Mouse (Mus musculus) heart, embryonic 12.5 days (tissue): ENCODE data around the gene Proser2. TPM values are rescaled to one million over a fixed set of nuclear protein-coding genes. Genes with fewer than 3 reads are reported as not detected.

Experiments
- ATAC-seq: fragments of 200-750 bp; cut with Nextera tagmentation; 2 replicates; pipeline ENCODE4 v1.8.0; 2017; ENCODE audit warnings: moderate TSS enrichment, moderate library complexity; ENCODE audit not compliant: insufficient number of reproducible peaks, low FRiP score
- H3K27ac ChIP-seq: fragments of 300-500 bp; sonication (generic); 2 replicates; pipeline ENCODE4 v1.5.1; 2016; ENCODE audit warnings: mild to moderate bottlenecking, moderate library complexity; ENCODE audit not compliant: poor library complexity, severe bottlenecking
- H3K27me3 ChIP-seq: fragments of 300-500 bp; sonication (generic); replicated peaks from 2 replicates; pipeline ENCODE4 v1.6.1; 2016; ENCODE audit warnings: mild to moderate bottlenecking, moderate library complexity
- H3K36me3 ChIP-seq: fragments of 300-500 bp; sonication (generic); 2 replicates; pipeline ENCODE4 v1.6.1; 2016; ENCODE audit warnings: mild to moderate bottlenecking, moderate library complexity
- H3K4me1 ChIP-seq: fragments of 300-500 bp; sonication (generic); replicated peaks from 2 replicates; pipeline ENCODE4 v1.6.1; 2016; ENCODE audit warnings: mild to moderate bottlenecking
- H3K4me2 ChIP-seq: fragments of 300-500 bp; sonication (generic); 2 replicates; pipeline ENCODE4 v1.6.1; 2016; ENCODE audit warnings: mild to moderate bottlenecking, moderate library complexity
- H3K4me3 ChIP-seq: fragments of 300-500 bp; sonication (generic); 2 replicates; pipeline ENCODE4 v1.5.1; 2016; ENCODE audit warnings: mild to moderate bottlenecking
- H3K9ac ChIP-seq: fragments of 300-500 bp; sonication (generic); 2 replicates; pipeline ENCODE4 v1.6.1; 2016; ENCODE audit warnings: mild to moderate bottlenecking, moderate library complexity
- H3K9me3 ChIP-seq: fragments of 300-500 bp; sonication (generic); replicated peaks from 2 replicates; pipeline ENCODE4 v1.6.1; 2016; ENCODE audit warnings: mild to moderate bottlenecking, moderate library complexity
- WGBS: fragments of 180-500 bp; shearing (Covaris S2); methylation state at CpG from one replicate; pipeline ENCODE4 v1.1.7; 2016; 5-methylcytosine and 5-hydroxymethylcytosine counted together
- polyA plus RNA-seq: library from polyadenylated mRNA; unstranded; fragments of >200 nt; fragmentation: Nextera tagmentation; extraction: Ambion mirVana; gene quantifications from 2 replicates; pipeline ENCODE4 v1.2.1, GENCODE M21; 2016

The Proser2 gene
- polyA plus RNA-seq, 1 experiment from 2014 or later, result 13.6 TPM

DNA sequence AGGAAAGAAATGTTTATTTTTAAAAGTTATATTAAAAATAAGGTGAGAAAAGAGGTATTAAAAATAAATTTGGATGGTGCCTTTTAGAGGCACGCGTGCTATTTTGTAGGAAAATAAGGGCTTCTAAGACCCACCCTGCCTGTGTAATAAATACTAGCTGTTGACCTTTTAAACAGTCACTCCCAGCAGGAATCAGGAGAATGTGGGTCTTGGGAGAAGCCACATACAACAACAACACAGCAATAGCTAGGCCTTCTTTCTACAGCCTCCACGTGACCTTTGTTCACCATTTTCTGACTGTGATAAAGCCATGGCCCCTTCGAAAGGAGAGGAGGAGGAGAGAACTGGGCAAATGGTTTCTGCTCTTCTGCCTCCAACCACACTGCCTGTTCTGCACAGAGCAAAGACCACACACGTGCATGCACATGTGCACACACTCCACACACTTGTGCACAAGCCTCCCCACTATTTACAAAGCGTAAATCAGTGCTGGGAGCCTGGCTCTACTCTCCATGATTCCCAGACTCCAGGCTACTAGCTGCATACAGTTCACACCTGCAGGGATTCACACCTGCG lies 57.2 kb downstream of the Proser2 start:
- Histone ChIP-seq H3K27me3 (no peaks in the 10 kb centered on the region), H3K4me2 (no peak overlapping the region), H3K36me3 (no peaks in the 10 kb centered on the region), H3K9ac (no peak overlapping the region), H3K27ac (no peak overlapping the region), H3K4me3 (no peak overlapping the region), H3K9me3 (no peaks in the 10 kb centered on the region), H3K4me1 (peaks cover 37% of the 10 kb centered on the region)
- 71% methylated on average over 7 of the region's 7 CpGs for WGBS
- ATAC-seq, result no peak

DNA sequence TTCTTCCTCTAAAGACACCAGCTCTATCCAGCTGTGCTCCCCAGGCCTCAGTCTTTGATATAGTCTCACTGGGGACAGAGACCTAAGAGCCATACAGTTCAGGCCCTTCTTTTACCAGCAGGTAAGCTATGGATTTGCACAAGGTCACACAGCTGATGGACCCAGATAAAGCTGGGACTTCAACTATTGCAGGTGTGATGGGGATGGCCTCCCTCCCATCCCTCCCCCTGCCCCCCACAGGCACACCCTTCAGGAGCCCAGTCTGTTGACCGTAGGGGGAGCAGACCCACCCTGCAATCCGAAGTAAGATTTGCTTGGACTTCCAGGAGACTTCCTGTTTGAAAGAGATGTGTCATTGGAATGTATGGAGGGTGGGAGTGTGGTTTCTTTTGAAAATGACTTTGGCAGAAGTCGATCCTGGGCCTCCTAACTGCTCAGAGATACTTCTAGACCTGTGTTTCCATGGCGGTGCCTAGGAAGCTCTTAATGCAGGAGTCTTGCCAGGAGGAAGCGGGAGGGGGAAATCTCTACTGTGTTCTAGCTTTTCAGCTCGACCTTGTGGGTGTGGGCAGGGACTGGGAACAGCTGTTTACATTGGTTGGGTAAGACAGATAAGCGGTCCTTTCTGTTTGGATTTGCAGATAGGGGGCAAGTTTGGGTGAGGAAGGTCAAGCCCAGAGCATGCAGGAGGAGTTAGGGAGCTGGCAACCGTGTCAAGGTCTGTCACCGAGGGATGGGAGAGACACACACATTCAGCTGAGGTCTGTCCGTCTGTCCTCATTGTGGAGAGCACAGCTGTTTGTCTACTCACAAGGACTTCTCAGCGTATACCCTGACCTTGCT lies 58.2 kb downstream of the Proser2 start:
- H3K27ac ChIP-seq, result no peak overlapping the region
- ATAC-seq, result no peak
- no peaks in the 10 kb centered on the region for H3K36me3 ChIP-seq
- 21% methylated on average over 11 of the region's 11 CpGs for WGBS
- H3K4me3 ChIP-seq, result no peak overlapping the region
- H3K4me1 ChIP-seq, result peaks cover 32% of the 10 kb centered on the region
- peaks cover 5% of the 10 kb centered on the region for H3K9me3 ChIP-seq
- no peak overlapping the region for H3K9ac ChIP-seq
- H3K4me2 ChIP-seq, result no peak overlapping the region
- H3K27me3 ChIP-seq, result no peaks in the 10 kb centered on the region

DNA sequence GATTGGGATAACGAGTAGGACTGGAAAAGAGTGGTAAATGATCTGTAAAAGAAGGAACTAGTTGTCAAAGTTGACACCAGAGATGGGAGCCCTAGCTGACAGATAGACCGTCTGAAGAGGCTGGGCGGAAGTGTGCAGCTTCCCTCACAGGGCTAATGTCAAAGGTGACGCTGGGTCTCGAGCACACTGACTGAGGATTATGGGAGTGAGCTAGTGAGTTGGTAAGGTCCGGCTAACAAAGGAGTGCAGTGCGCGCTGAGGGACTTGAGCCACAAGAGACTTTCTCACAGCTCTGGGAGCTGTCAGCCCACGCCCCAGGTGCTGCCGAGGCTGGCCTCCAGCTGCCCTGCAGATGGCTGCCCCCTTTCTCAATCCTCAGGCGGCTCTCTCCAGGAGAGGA lies 59.1 kb downstream of the Proser2 start:
- H3K36me3 ChIP-seq, result no peaks in the 10 kb centered on the region
- 32% methylated on average over 11 of the region's 11 CpGs for WGBS
- H3K4me3 ChIP-seq, result no peak overlapping the region

DNA sequence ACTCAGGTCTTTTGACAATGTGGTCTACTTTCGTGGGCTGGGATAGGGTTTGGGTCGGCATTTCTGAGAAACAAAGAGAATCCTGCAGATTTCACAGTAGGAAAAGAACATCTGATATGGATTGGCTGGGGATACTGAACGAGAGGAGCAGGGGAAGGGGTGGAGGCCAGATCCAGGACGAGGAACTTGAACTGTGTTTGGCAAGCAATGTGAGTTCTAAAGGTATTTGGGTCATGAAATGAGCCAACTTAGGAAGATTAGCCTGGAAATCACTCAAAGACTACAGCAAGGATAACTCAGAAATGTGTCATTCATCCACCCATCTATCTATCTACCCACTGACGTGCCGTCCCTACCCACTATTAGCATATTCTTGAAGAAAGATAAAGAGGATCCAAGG lies 62.7 kb downstream of the Proser2 start:
- WGBS, result 80% methylated on average over 6 of the region's 6 CpGs
- no peak overlapping the region for H3K9ac ChIP-seq
- H3K27me3 ChIP-seq, result no peaks in the 10 kb centered on the region
- no peak overlapping the region for H3K4me2 ChIP-seq
- no peak overlapping the region for H3K4me3 ChIP-seq
- peaks cover 13% of the 10 kb centered on the region for H3K4me1 ChIP-seq
- no peak overlapping the region for H3K27ac ChIP-seq
- peaks cover 9% of the 10 kb centered on the region for H3K9me3 ChIP-seq
- no peak for ATAC-seq
- no peaks in the 10 kb centered on the region for H3K36me3 ChIP-seq

More for the DNA sequence above, 59.1 kb downstream of the Proser2 start:
- peaks cover 32% of the 10 kb centered on the region for H3K4me1 ChIP-seq
- H3K9ac ChIP-seq, result no peak overlapping the region
- no peak for ATAC-seq
- peaks cover 9% of the 10 kb centered on the region for H3K9me3 ChIP-seq
- H3K27me3 ChIP-seq, result no peaks in the 10 kb centered on the region
- no peak overlapping the region for H3K27ac ChIP-seq
- no peak overlapping the region for H3K4me2 ChIP-seq

DNA sequence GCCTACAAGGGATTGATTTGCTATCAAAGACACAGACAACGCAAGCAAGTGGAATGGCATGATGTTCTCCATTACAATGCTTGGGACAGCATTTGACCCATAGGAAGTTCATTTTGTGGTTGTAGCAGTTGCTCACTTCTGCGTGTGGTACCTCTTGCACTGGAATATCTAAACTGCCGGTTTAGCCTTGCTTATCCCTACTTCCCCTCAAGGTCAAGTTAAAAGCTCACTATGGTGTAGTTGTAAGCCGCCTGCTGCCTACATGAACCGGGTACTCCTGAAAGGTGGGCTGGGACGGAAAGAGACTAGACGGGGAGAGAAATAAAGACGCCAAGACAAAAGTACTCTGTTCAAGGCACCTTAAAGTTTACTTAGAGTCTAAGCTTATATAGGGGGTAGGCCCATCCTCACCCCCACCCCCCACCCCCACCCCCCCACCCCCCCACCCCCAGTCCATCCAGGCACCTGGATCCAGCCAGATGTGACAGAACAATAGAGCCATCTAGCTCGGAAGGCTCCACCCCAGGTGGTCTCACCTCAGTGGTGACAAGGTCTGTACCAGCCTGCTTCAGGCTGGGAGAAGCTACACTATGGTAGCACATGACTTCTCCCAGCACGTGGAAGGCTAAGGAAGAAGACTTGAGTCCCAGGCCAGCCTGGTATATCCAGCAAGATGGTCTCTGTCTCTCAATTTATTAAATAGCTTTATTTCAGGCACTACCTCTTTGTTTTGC lies 69.8 kb downstream of the Proser2 start:
- Histone ChIP-seq H3K4me3 (no peak overlapping the region), H3K4me1 (no peaks in the 10 kb centered on the region), H3K9me3 (no peaks in the 10 kb centered on the region), H3K4me2 (no peak overlapping the region), H3K27me3 (no peaks in the 10 kb centered on the region), H3K9ac (no peak overlapping the region), H3K36me3 (peaks cover 16% of the 10 kb centered on the region), H3K27ac (no peak overlapping the region)
- WGBS, result 76% methylated on average over 10 of the region's 10 CpGs
- ATAC-seq, result no peak

DNA sequence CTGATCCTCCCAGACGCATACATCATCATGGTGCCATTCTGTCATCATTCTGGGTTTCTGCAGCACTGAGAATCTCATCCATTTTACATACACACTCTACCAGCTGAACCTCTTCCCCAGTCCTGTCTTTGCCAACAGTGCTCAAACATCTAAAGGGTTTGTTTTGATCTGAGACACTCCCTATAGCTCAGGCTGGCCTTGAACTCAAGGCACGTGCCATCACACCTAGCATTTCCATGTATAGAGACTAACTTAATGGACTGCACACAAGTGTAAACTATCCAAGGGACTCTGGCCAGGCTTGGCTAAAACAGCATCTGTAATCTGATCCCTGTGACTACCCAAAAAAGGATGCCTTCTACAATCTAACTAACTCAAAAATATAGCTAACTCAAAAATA lies 70.7 kb downstream of the Proser2 start:
- H3K9me3 ChIP-seq, result no peaks in the 10 kb centered on the region
- no peak overlapping the region for H3K27ac ChIP-seq
- no peaks in the 10 kb centered on the region for H3K27me3 ChIP-seq
- H3K4me3 ChIP-seq, result no peak overlapping the region
- H3K4me2 ChIP-seq, result no peak overlapping the region
- no peaks in the 10 kb centered on the region for H3K4me1 ChIP-seq
- ATAC-seq, result no peak
- peaks cover 24% of the 10 kb centered on the region for H3K36me3 ChIP-seq
- WGBS, result 84% methylated on average over 2 of the region's 2 CpGs
- no peak overlapping the region for H3K9ac ChIP-seq

DNA sequence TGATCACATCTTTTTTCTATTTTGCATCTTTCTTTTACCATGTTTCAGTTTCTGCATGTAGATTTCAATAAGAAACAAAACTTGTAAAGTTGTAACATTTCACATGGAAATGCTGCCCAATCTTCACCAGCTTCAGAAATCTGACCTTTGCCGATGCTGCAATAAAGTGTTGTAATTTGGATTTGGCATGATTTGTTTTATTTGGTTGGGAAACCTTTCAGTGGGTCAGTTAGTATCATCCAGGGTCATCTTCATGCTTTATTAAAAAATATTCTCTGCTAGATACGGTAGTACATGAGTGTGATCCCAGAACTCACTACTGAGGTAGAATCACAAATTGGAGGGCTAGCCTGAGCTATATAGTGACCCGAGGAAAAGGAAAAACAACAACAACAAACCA lies 73.5 kb downstream of the Proser2 start:
- H3K4me2 ChIP-seq, result no peak overlapping the region
- no peak overlapping the region for H3K9ac ChIP-seq
- H3K9me3 ChIP-seq, result no peaks in the 10 kb centered on the region
- H3K4me1 ChIP-seq, result no peaks in the 10 kb centered on the region
- no peak overlapping the region for H3K4me3 ChIP-seq
- no peak for ATAC-seq
- H3K27me3 ChIP-seq, result no peaks in the 10 kb centered on the region
- H3K27ac ChIP-seq, result no peak overlapping the region
- peaks cover 40% of the 10 kb centered on the region for H3K36me3 ChIP-seq
- 95% methylated on average over 3 of the region's 3 CpGs for WGBS

DNA sequence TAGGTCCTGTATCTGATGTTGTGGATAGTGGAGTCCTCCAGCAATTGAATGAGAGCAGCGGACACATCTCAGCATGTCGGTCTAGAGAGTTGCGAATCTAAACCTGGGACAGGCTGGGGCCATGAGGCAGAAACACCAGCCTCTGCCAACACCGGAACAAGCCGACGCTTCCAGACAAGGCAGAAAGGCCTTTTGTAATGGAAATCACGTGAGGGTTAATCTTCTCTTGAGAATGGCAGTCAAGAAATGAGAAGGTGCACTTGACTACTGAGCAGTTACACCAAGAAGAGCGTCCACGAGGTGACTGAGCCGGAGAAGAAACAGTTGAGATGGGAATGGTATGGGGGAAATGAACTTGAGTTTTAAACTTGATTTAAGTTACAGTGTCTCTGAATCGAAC lies 74.5 kb downstream of the Proser2 start:
- no peak for ATAC-seq
- Histone ChIP-seq H3K9ac (no peak overlapping the region), H3K36me3 (peaks cover 51% of the 10 kb centered on the region), H3K4me3 (no peak overlapping the region), H3K9me3 (no peaks in the 10 kb centered on the region), H3K4me1 (no peaks in the 10 kb centered on the region), H3K27ac (no peak overlapping the region), H3K27me3 (no peaks in the 10 kb centered on the region), H3K4me2 (no peak overlapping the region)
- WGBS, result 92% methylated on average over 11 of the region's 11 CpGs

DNA sequence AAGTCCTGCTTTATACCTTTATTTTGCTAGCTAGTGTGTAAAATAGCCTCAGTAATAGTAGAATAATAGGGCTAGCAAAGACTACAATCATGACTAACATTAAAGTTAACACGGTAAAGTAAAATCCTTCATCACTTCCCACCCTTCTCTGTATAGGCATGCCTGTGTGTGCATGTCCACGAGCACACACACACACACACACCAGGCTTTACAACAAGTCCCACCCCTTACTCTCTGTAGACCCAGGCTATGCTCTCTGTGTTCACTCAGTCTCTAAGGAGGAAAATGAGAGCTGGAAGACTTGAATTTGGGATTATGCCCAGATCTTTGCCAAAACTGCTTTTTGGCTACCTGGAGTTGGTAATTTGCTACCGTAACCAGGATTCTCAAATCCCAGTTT lies 81.0 kb downstream of the Proser2 start:
- Histone ChIP-seq H3K27ac (no peak overlapping the region), H3K27me3 (no peaks in the 10 kb centered on the region), H3K9ac (no peak overlapping the region), H3K4me3 (no peak overlapping the region), H3K9me3 (no peaks in the 10 kb centered on the region), H3K4me2 (no peak overlapping the region), H3K4me1 (peaks cover 16% of the 10 kb centered on the region), H3K36me3 (peaks cover 42% of the 10 kb centered on the region)
- no peak for ATAC-seq
- 65% methylated on average over 3 of the region's 3 CpGs for WGBS

DNA sequence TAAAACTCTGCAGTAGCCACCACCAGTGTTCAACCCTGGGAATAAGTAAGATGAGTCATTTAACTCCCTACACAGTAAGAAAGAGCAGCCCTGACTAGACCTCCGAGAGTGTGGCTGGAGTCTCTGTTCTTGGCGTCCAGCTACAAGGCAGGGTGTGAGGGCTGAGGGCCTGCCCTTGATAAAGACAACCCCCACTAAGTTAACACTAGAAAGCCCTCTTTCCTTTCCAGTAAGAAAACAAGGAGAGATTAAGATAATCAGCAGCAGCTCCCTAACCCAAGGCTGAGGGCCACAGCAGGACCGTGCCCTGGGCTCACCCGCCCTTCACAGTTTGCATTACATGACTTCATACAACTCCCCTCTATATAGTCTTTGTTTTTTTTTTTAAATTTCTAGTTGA lies 81.4 kb downstream of the Proser2 start:
- WGBS, result 26% methylated on average over 4 of the region's 4 CpGs
- no peak overlapping the region for H3K4me3 ChIP-seq
- H3K27me3 ChIP-seq, result no peaks in the 10 kb centered on the region
- no peak overlapping the region for H3K9ac ChIP-seq
- peaks cover 16% of the 10 kb centered on the region for H3K4me1 ChIP-seq
- no peaks in the 10 kb centered on the region for H3K9me3 ChIP-seq
- peak; percentile 51; the same call in 1 of the 2 replicates for ATAC-seq
- peaks cover 44% of the 10 kb centered on the region for H3K36me3 ChIP-seq
- no peak overlapping the region for H3K4me2 ChIP-seq
- peak overlapping the region; percentile 28; the same call in 1 of the 2 replicates for H3K27ac ChIP-seq
